Mouse (Mus musculus): Measurements from ENCODE around the gene Tiam1. TPM values are rescaled to one million over a fixed set of nuclear protein-coding genes. Genes with fewer than 3 reads are reported as not detected.

Tiam1 gene
- polyA plus RNA-seq, 2 experiments, result 1.6 to 4.2 TPM

DNA sequence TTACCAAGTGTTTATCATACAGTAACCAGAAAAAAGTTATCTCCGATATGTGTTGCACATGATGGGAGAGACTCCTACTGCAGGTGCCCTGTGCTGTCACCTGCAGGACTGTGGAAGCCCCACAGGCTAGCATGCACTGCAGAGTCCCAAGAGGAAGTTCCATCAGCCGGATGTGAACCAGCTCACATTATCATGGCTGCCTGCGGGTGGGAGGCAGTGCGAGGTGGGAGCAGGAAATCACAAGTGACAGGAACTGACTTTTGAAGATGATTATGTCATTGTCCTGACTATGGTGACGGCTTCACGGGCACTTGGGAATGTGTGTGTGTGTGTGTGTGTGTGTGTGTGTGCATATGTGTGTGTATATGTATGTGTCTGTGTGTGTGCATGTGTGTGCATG, 333.2 kb downstream of the Tiam1 start:
- WGBS (ENCODE audit: insufficient replicate concordance), result 49% methylated on average over 6 of the region's 6 CpGs
- no peaks in the 10 kb centered on the region for H3K27me3 ChIP-seq (ENCODE audit: control insufficient read depth, insufficient read depth, low read length)
- H3K4me3 ChIP-seq (ENCODE audit: insufficient read depth in 1 of 2, low read depth in 2 of 2, low read length in 2 of 2), result no peak overlapping the region
- ATAC-seq (ENCODE audit: insufficient read depth), result no peak
- H3K36me3 ChIP-seq (replicated peaks; ENCODE audit: control insufficient read depth, insufficient read depth, low read depth), result no peaks in the 10 kb centered on the region
- H3K27ac ChIP-seq, result no peak overlapping the region
- no peak overlapping the region for H3K9ac ChIP-seq (replicated peaks)
- DNase-seq (ENCODE audit: low read depth in 3 of 3, low spot score in 3 of 3), result no peak
- no peak overlapping the region for H3K4me2 ChIP-seq (ENCODE audit: low read depth)
- peaks cover 0 to 13% of the 10 kb centered on the region in 2 experiments; a peak in 2 of 4 replicates for H3K4me1 ChIP-seq (replicated peaks; ENCODE audit: control insufficient read depth in 2 of 2, insufficient read depth in 2 of 2, low read length in 1 of 2)
- no peak for TF ChIP-seq EP300 (IDR thresholded peaks at IDR 0.05; ENCODE audit: low read depth)
- no peak for TF ChIP-seq CTCF (IDR thresholded peaks at IDR 0.05; ENCODE audit: low read depth)
- H3K9me3 ChIP-seq (ENCODE audit: control insufficient read depth, low read length), result no peaks in the 10 kb centered on the region

DNA sequence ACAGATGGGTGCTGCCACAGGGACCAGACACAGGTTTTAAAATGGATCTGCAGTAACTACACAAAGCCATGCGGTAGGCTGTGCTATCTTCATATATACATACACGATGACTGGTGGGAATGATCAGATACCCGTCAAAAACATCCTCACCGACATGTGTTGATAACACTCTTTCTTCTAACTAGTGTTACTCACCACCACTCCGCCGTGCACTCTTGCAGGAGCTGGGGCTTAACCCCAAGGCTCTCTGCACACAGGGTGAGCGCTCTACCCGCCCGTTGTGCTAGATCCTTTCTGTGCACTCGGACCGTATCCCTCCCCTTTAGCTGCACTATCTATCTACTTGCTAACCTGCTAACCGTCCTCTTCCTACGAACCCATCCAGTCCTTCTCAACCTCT, 335.4 kb downstream of the Tiam1 start:
- no peaks in the 10 kb centered on the region for H3K9me3 ChIP-seq (ENCODE audit: control insufficient read depth, low read length)
- no peak overlapping the region for H3K27ac ChIP-seq
- 29% methylated on average over 13 of the region's 13 CpGs for WGBS (ENCODE audit: insufficient replicate concordance)
- no peak for DNase-seq (ENCODE audit: low read depth in 3 of 3, low spot score in 3 of 3)
- H3K36me3 ChIP-seq (replicated peaks; ENCODE audit: control insufficient read depth, insufficient read depth, low read depth), result no peaks in the 10 kb centered on the region
- H3K9ac ChIP-seq (replicated peaks), result no peak overlapping the region
- H3K4me1 ChIP-seq (replicated peaks; ENCODE audit: control insufficient read depth in 2 of 2, insufficient read depth in 2 of 2, low read length in 1 of 2), result peaks cover 0 to 10% of the 10 kb centered on the region in 2 experiments; a peak in 2 of 4 replicates
- ATAC-seq (ENCODE audit: insufficient read depth), result peak; percentile 70
- no peak for TF ChIP-seq EP300 (IDR thresholded peaks at IDR 0.05; ENCODE audit: low read depth)
- TF ChIP-seq CTCF (IDR thresholded peaks at IDR 0.05; ENCODE audit: low read depth), result no peak
- H3K4me3 ChIP-seq (ENCODE audit: insufficient read depth in 1 of 2, low read depth in 2 of 2, low read length in 2 of 2), result no peak overlapping the region
- H3K4me2 ChIP-seq (ENCODE audit: low read depth), result peak overlapping the region; percentile 13
- H3K27me3 ChIP-seq (ENCODE audit: control insufficient read depth, insufficient read depth, low read length), result no peaks in the 10 kb centered on the region

GRCm38 (mm10) chr16:89805946-89806345, 337.6 kb downstream of the Tiam1 start:
- Histone ChIP-seq H3K9me3 (ENCODE audit: control insufficient read depth, low read length) (no peaks in the 10 kb centered on the region), H3K27ac (no peak overlapping the region), H3K27me3 (ENCODE audit: control insufficient read depth, insufficient read depth, low read length) (no peaks in the 10 kb centered on the region), H3K4me2 (ENCODE audit: low read depth) (no peak overlapping the region), H3K4me3 (ENCODE audit: insufficient read depth in 1 of 2, low read depth in 2 of 2, low read length in 2 of 2) (no peak overlapping the region), H3K4me1 (replicated peaks; ENCODE audit: control insufficient read depth in 2 of 2, insufficient read depth in 2 of 2, low read length in 1 of 2) (peaks cover 0 to 10% of the 10 kb centered on the region in 2 experiments; a peak in 2 of 4 replicates), H3K36me3 (replicated peaks; ENCODE audit: control insufficient read depth, insufficient read depth, low read depth) (no peaks in the 10 kb centered on the region), H3K9ac (replicated peaks) (no peak overlapping the region)
- TF ChIP-seq CTCF (IDR thresholded peaks at IDR 0.05; ENCODE audit: low read depth) (no peak), EP300 (IDR thresholded peaks at IDR 0.05; ENCODE audit: low read depth) (no peak)
- ATAC-seq (ENCODE audit: insufficient read depth) (no peak), DNase-seq (ENCODE audit: low read depth in 3 of 3, low spot score in 3 of 3) (no peak)
- 69% methylated on average over 8 of the region's 8 CpGs for WGBS (ENCODE audit: insufficient replicate concordance)

DNA sequence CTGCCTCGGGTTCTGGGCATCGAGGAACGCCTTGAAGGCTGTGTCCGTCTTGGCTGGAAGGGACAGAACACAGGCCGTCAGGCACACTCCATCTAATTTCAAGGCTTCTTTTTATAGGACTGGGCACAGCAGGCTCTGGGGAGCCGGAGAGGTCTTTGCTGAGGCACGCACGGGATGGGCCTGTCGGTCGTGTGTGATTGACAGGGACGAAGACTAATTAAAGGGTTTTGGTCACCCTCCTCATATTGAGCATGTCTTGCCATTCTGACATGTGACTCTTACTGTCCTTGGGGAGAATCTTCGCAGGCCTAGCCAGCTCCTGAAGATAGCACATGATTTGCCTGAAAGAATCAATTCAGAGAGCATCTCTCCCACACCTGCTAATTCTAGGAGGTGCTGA, 338.4 kb downstream of the Tiam1 start:
- peaks cover 0 to 10% of the 10 kb centered on the region in 2 experiments; a peak in 2 of 4 replicates for H3K4me1 ChIP-seq (replicated peaks; ENCODE audit: control insufficient read depth in 2 of 2, insufficient read depth in 2 of 2, low read length in 1 of 2)
- no peaks in the 10 kb centered on the region for H3K27me3 ChIP-seq (ENCODE audit: control insufficient read depth, insufficient read depth, low read length)
- ATAC-seq (ENCODE audit: insufficient read depth) (no peak), DNase-seq (ENCODE audit: low read depth in 3 of 3, low spot score in 3 of 3) (no peak)
- TF ChIP-seq CTCF (IDR thresholded peaks at IDR 0.05; ENCODE audit: low read depth), result no peak
- TF ChIP-seq EP300 (IDR thresholded peaks at IDR 0.05; ENCODE audit: low read depth), result no peak
- H3K9me3 ChIP-seq (ENCODE audit: control insufficient read depth, low read length), result no peaks in the 10 kb centered on the region
- WGBS (ENCODE audit: insufficient replicate concordance), result 83% methylated on average over 12 of the region's 12 CpGs
- H3K4me3 ChIP-seq (ENCODE audit: insufficient read depth in 1 of 2, low read depth in 2 of 2, low read length in 2 of 2), result no peak overlapping the region
- no peak overlapping the region for H3K4me2 ChIP-seq (ENCODE audit: low read depth)
- H3K9ac ChIP-seq (replicated peaks), result no peak overlapping the region
- no peak overlapping the region for H3K27ac ChIP-seq
- no peaks in the 10 kb centered on the region for H3K36me3 ChIP-seq (replicated peaks; ENCODE audit: control insufficient read depth, insufficient read depth, low read depth)

GRCm38 (mm10) chr16:89801493-89801892, 342.1 kb downstream of the Tiam1 start:
- ATAC-seq (ENCODE audit: insufficient read depth) (no peak), DNase-seq (ENCODE audit: low read depth in 3 of 3, low spot score in 3 of 3) (no peak)
- whole genome bisulfite sequencing (ENCODE audit: insufficient replicate concordance), result 68% methylated on average over 5 of the region's 5 CpGs
- TF ChIP-seq CTCF (IDR thresholded peaks at IDR 0.05; ENCODE audit: low read depth) (no peak), EP300 (IDR thresholded peaks at IDR 0.05; ENCODE audit: low read depth) (no peak)
- no peaks in the 10 kb centered on the region for H3K27me3 ChIP-seq (ENCODE audit: control insufficient read depth, insufficient read depth, low read length)
- no peaks in the 10 kb centered on the region for H3K9me3 ChIP-seq (ENCODE audit: control insufficient read depth, low read length)
- no peak overlapping the region for H3K9ac ChIP-seq (replicated peaks)
- no peaks in the 10 kb centered on the region for H3K4me1 ChIP-seq (replicated peaks; ENCODE audit: control insufficient read depth in 2 of 2, insufficient read depth in 2 of 2, low read length in 1 of 2)
- H3K4me3 ChIP-seq (ENCODE audit: insufficient read depth in 1 of 2, low read depth in 2 of 2, low read length in 2 of 2), result no peak overlapping the region
- H3K36me3 ChIP-seq (replicated peaks; ENCODE audit: control insufficient read depth, insufficient read depth, low read depth), result no peaks in the 10 kb centered on the region
- H3K4me2 ChIP-seq (ENCODE audit: low read depth), result no peak overlapping the region
- H3K27ac ChIP-seq, result no peak overlapping the region

Measured in liver, embryonic 14.5 days (tissue).